Mouse (Mus musculus) erythroblast, adult 5-6 weeks (primary cell): ENCODE measurements around the gene Kif26b. TPM values are rescaled to one million over a fixed set of nuclear protein-coding genes. Genes with fewer than 3 reads are reported as not detected.

Experiments used
- ATAC-seq: replicated peaks from 2 replicates; pipeline ENCODE4 v1.8.0; 2016; ENCODE audit warnings: moderate number of reproducible peaks, mild to moderate bottlenecking, moderate TSS enrichment, inconsistent platforms; ENCODE audit not compliant: poor library complexity, low FRiP score, severe bottlenecking
- total RNA-seq, 2 experiments: library from RNA; stranded (forward) in 1 of 2; stranded (reverse) in 1 of 2; fragments of 150-400 nt in 1 of 2; fragments of 200-764, 138-1000 nt in 1 of 2; gene quantifications; 2 replicates each; pipeline versions ENCODE4 v1.2.3 to v1.2.4; 2015 to 2017; ENCODE audit warnings: low replicate concordance in 2 of 2

Gene Kif26b
- total RNA-seq, 2 experiments from 2014 or later = not detected

DNA sequence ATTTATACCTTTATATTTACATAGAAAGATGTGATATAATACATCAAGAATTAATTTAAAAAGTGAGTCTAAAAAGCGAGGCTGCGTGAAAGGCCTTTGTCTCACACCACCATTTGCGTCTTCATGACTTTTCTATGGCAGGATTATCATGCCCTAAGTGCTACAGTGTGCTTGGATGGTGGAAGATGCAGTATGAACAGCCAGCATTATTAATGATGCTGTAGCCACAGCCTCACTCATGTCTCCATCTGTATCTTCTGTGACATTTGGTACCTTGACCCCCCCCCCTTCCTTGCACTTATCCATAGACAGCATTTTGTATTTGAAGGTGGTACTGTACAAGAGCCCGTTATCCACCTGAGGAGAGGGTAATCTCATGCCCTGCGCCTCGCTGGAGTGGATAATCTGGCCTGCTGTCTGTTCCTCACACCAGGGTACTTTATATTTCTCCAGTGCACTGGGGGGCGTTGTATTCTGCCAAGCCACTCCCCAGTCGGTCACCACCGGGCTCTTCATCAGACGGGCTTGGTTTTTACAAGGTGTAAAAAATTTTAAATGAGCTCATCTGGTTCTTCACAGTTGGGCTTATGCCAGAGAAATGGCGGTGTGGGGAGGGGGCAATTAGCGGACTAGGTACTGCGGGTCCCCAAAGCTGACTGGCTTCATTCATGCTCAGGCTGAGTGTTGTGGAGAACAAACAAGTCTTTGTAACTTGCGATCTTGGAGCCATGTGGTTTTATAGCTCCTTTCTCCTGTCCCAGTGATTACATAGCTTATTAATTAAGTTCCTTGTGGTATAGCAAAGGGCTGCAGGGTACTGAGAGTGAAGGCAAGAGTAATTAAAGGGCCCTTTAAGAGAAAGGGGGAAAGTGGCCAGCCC, 291.9 kb downstream of the Kif26b start:
- no peak for ATAC-seq

DNA sequence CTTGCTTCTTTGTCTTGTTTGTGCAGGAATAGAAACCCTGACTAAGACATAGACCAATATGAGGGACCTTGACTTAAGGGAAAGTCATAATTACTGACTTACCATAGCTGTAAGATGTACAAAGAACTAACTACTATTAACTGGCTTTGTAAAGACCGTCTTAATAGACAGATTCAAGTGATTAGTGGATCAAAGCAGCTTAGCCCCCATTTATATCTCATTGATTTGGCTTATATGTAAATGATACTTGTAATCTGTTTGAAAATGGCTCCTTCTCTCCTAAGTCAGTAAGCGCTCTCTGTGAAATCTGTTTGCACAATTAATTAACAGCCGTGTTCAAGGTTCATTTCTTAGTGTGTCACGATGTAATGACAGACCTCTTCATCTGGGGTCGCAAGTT, 295.9 kb downstream of the Kif26b start:
- no peak for ATAC-seq

DNA sequence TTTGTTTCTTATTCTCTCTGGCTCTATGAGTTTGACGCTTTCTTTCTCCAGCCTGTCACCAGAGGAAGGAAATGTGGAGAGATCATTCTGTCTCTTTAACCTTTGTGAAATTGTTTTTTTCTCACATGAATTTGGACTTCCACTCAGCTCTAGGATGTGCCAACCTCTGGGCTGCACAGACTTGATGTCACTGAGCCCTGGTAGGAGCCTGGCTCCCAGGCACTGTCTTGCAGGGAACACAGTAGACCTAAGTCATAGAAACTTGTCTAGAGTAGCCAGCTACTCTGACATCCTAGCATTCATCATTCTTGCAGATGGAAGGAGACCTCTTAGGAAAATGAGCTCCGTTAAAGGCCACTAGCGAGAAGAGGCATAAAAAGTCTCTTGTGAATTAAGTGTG, 298.3 kb downstream of the Kif26b start:
- no peak for ATAC-seq

DNA sequence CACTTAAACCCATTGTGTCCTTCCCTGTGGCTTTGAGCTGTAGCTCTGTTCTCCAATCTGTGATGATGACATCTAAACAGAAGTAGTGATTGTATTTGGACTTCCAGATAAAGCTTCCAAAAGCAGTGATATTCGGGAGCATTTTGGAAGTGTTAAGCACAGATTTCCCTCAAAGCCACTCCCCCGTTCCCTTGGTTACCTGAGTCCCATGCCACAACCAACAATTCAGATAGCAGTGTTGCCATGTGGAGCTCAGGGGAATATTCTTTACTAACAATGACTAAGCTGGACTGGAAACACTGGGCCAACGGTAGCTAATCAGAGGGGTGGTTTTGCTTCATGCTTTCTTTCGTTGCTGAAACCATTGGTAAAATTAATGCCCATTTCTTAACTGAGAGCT, 300.5 kb downstream of the Kif26b start:
- ATAC-seq = no peak

DNA sequence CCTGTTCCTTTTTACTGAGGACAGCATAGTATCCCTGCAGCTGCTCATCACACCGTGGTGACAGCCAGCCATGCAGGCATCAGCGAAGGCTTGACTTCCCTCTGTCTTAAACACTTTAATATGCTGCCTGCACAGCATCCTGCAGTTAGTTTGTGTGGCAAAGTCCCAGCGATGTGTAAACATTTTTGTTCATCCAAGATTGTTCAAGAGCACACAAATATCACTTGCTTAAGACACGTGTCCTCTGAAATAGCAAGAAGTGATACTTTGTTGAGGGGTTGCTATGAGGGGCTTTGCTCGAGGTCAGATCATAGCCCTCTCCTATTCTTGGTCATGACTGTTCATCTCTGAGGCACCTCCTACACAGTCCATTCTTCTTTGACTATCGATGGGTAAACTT, 303.6 kb downstream of the Kif26b start:
- no peak for ATAC-seq

DNA sequence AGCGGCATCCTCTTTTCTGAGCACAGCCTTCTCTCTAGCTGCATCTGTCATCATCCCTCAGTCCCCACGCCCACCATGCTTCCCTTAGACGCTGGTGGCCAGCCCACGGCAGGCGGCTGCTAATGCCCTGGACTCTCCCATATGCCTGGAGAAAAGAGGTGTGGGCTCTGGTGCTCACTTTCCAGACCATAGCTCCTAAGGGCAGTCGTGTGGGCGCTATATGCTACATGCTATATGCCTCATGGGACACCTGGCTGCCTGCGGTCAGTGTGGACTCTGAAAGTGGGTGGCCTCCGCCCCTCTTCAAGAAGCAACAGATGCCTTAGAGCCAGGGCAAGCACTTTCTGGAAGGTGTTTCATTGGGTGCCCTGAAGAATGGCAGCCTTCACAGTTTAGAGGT, 306.9 kb downstream of the Kif26b start:
- no peak for ATAC-seq

DNA sequence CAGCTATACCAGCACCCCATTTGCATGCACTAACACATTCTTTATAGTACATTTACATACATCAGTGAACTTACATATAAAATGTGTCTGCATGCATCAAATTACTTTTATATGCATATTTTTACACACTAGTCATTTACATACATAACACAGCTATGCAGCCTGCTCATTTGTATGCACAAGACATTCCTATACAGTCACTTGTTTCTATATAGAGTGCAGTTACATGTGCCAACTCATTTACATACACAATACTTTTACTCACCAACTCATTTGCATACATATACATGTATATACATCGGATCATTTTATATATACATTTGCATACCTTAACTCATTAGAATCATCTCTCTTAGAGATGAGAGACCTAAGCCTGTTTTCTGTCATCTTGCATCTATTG, 308.1 kb downstream of the Kif26b start:
- ATAC-seq = no peak

DNA sequence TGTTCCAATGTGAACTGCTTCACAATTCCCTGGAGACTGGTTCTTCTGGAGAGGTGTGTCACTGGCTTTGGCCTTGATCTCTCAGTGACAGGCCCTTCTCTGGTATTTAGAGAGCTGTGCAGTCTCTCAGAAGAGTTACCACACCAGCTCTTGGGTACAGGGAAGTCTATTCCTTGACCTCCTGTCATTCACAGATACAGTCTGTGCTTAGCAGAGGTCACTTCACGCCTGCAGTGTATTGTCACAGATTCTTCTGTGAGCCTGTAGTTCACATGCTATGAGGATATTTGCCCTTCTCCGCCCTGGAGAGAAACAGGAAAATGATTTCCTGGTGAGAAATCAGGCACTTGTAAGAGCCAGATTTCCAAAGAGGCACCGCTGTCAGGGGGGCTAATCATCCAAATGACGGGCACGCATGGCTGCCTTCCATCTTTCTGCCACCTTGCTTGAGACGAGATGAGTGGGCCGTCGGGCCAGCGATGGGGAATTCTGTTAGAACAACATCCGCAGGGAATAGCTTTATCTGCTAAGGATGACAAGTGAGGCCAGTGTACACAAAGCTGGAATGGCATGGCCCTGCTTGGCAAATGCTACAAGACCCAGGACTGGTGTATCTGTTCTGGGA, 309.9 kb downstream of the Kif26b start:
- ATAC-seq = no peak

DNA sequence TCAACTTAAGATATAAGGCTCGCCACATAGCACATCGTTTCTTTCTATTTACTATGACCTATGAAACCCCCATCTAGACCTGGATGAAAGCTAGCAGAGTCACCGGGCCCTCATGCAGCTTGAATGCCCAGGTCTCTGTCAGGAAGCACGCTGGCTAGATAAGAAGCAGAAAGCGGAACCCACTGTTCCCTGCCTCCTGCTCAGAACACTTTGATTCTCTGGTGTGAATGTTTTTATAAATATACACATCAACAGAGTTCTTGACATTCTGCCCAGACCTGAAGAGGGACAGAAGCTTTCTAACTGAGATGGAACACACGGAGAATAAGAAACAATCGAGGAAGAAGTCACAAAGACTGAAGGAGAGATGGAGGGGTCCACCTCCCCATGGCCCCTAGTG, 311.4 kb downstream of the Kif26b start:
- no peak for ATAC-seq

DNA sequence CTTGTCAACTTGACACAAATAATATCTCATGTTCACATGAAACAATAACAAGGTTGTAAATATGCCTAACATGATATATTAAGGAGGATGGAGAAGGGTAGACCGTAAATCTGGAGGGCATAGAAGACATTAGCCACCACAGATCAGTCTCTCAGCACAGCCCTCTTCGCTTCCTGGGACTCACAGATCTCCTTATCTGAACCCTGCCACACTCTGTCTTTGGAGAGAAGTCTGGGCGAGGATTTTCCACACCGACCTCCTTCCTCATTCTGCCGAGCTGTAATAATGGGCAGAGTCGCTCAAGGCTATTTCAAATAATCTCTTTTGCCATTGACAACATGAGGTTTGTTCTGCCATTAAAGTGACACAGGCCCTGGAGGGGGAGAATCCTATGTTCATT, 315.9 kb downstream of the Kif26b start:
- ATAC-seq = no peak

DNA sequence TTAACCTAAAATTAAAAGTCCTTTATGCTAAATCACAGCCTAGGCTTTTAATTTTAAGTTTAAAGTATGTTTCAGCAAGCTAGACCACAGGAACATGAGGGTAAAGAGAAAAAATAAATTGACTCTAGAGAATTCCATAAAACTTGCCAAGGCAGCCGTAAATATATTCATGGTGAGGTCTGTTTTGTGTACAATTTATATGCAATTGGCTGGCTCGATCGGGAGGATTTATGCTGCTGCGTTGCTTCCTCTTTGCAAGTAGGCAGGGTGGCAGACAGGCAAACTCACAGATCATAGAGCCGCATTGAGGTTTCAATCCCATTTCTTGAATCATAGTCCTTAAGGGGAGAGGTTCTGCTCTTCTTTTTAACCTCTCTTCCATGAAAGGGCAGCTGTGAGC, 318.6 kb downstream of the Kif26b start:
- no peak for ATAC-seq

DNA sequence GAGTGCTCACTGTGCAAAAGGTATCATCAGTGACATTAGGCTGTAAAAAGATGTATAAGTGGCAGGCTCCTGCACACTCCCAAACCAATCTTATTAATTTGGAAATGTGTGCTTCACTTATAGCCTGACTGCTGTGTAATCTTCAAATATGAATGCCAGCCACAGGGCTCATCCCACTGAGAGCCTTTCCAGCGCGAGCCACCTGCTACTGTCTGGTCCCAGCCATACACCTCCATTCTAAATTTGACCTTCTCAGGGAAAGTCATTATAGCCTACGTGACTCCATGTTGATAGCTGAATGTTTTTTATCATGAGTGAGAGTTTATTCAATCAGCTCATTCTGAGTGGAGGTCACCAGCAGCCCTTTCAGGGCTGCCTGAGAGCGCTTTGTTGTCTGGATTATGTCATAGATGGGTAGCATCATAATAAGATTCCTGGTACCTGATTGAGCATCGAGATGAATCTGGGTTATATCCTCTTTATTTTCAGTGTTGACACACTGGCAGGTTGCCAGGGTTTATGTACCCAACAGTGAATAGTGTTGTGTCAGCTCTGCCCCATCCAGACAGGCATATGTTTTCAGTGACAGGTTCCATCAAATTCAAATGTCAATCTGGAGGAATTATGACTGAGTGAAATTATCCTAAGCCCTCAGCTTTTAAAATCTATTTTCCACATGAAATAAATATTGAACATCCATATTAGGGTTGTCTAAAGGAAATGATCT, 319.6 kb downstream of the Kif26b start:
- no peak for ATAC-seq

DNA sequence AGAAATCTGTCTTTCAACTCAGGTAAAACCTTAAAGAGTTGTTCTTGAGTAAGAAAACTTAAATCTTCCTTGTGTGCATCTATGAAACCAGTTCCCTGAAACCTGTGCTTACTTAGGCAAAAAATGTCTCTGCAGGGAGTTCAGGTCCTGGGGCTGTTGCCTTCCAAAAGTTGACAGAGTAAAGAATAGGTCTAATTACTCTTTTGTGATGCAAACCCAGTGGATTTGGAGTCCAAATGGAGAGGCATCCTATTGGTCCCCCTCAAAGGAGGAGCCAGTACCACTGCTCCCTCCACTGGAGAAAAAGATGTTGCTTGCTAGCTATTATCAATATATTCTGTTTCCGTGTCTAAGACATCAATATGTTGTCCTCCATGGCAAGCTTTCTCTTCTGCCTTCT, 321.6 kb downstream of the Kif26b start:
- ATAC-seq = no peak

DNA sequence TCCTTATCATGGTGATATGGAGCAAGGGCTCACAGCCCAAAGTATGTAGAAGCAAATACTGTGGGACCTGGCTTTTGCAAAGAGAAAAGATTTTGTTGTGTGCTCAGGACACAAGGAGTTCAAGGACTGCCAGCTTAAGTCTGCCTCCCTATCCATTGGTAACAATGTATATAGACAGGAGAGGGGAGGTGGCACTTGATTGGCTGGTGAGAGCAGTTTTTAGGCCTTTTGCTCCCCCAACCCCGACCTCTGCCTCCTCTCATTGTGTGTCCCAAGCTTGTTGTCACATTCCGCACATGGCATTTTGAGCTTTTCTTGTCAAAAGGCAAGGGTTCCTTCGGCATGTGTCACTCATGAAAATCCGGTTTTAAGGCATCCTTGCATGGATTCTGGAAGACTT, 326.0 kb downstream of the Kif26b start:
- ATAC-seq = no peak

DNA sequence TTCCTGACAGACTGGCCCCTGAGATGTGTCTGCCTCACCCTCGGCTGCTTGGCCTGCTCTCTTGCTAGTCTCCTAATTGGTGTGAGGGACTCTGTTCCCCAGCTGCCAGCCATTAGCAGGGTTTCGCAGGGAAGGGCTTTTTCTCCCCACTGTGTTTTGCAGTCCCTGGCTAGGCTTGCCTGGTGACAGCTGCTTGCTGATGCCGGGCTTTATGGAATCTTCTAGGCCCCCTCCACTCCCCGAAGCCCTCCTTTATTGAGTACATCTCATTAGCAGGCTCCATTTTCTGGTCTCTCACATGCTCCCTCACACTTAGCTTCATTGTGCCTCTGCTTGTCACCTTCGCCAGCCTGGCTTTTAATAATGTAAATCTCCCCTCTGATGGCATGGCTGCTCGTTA, 327.0 kb downstream of the Kif26b start:
- no peak for ATAC-seq

DNA sequence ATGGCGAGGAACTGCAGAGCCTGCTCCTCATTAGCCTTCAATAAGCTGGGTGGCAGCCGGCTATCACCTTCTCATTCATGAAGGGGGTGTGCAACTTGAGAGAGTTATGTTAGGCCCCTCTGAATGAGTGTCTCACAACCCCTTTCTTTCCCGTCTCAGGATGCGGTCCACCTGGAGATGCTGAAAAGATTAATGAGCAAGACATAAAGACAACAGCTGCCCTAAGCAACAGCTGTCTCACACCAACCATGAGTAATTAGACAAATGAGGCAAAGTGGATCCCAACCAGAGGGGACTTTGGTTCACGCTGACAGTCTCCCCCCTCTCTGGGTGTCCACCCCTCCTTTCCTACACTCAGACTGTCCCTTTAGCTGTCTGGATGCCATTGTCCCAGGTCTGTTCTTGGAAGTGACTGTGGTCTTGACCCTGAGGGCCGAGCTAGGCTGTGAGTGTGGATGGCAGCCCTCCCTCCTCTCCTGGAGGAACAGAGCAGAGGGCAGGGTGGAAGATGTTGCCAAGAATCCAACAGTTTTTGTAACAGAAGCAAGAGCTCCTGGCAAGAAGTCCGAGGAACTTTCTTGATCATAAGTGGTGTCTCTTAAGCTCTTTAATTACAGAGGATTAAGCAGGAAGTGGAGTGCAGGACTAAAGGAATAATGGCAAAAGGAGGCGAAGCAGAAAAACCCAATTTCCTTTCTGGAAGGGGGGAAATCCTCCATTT, 331.9 kb downstream of the Kif26b start:
- no peak for ATAC-seq

DNA sequence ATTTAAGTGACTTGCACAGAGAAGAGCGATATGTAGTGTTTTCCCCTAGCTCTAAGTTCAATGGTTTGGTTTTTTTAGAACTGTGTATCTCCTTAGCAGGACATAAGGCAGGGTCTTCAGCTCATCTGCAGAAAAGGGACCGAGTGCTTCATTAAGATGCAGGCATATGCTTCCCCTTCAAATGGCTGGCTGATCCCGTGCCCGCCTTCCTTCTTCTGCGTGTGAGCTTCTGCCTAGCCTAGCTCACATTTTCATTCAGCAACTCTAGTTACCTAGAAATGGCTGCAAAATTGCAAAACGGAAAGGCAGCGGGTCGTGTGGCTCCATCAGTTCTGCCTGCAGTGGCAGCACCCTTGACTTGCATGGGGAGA, 332.5 kb downstream of the Kif26b start:
- ATAC-seq = no peak

DNA sequence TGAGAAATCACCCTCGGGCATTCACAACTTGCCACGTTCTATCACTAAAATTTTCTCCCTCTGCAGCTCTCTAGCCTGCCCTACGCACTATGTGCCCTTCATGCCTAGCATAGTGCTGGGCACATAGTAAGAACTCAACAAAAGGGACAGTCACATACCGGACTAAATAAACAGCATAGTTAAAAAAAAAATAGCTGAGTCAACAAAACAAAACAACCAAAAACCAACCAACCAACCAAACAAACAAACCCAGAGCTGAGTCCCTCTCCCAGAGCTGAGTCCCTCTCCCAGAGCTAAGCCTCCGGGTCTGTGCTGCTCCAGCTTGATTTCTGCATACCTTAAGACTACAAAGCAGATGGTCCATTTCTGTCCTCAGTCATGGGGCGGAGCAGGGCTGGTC, 334.8 kb downstream of the Kif26b start:
- ATAC-seq = no peak

DNA sequence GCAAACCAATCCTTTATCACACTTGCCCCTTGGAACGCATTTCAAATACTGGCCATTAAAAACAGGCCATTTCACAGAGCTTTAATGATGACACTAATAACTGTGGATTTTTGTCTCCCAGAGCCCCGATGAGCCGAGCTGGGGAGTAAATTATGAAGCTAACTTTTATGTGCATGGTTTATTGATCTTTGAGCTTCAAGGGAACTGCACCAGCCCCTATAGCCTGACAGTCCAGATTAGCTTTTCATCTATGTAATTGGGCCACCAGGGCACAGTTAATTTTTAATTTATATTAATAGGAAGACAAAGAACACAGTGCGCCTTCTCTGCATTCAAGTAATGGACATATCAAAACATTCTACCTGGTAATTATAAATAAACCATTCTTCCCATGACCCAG, 335.4 kb downstream of the Kif26b start:
- ATAC-seq = no peak

DNA sequence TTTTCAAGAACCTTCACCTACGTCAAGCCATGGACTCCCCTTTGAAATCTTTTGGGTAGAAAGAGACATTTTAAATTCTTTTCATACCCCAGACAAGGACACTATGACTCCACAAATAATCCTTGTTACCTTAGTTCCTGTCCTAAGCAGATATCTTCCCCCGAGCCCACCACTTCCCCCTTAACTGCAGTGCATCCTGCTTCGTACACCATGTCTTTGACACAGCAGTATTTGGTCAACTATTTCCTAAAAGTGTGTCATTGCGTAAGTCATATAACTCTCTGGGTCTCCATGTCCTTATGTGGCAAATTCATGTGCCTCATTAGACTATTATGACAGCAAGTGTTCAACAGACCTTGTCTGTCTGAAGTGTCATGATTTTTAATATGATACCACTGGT, 337.8 kb downstream of the Kif26b start:
- no peak for ATAC-seq
